Mouse (Mus musculus) MEL (cell line): ENCODE results near the gene Snx10. TPM values are rescaled to one million over a fixed set of nuclear protein-coding genes. Genes with fewer than 3 reads are reported as not detected.

Experiments used
- DNase-seq: peaks from one replicate; pipeline ENCODE4 v3.0.0; 2011; ENCODE audit warnings: low read depth, low spot score
- H3K27ac ChIP-seq: 2 replicates; pipeline ENCODE4 v1.5.1; 2012; ENCODE audit warnings: low read depth, mild to moderate bottlenecking, control low read depth, low read length, moderate library complexity; ENCODE audit not compliant: control insufficient read depth
- H3K27me3 ChIP-seq, 2 experiments: fragments of 150-350 bp in 1 of 2; sonication (generic) in 1 of 2; 2 replicates each; pipeline ENCODE4 v1.6.1; 2012; ENCODE audit warnings: low read length in 2 of 2, mild to moderate bottlenecking in 2 of 2, improper control_type of control experiment in 1 of 2, moderate library complexity in 1 of 2; ENCODE audit not compliant: insufficient read depth in 2 of 2, control insufficient read depth in 1 of 2
- H3K36me3 ChIP-seq, 2 experiments: 2 replicates each; pipeline ENCODE4 v1.6.1; 2012 to 2014; ENCODE audit warnings: low read length in 2 of 2, improper control_type of control experiment in 1 of 2, inconsistent platforms in 1 of 2, mild to moderate bottlenecking in 1 of 2; ENCODE audit not compliant: insufficient read depth in 2 of 2, control insufficient read depth in 1 of 2
- H3K4me1 ChIP-seq, 2 experiments: fragments of 150-350 bp in 1 of 2; sonication (generic) in 1 of 2; 2 replicates each; pipeline ENCODE4 v1.6.1; 2012; ENCODE audit warnings: low read length in 2 of 2, improper control_type of control experiment in 1 of 2, mild to moderate bottlenecking in 1 of 2; ENCODE audit not compliant: insufficient read depth in 2 of 2, control insufficient read depth in 1 of 2
- H3K4me3 ChIP-seq, 2 experiments: fragments of 150-350 bp in 1 of 2; sonication (generic) in 1 of 2; 2 replicates each; pipeline ENCODE4 v1.5.1; 2012; ENCODE audit warnings: low read depth in 2 of 2, low read length in 2 of 2, mild to moderate bottlenecking in 2 of 2, moderate library complexity in 2 of 2, control low read depth in 1 of 2, improper control_type of control experiment in 1 of 2; ENCODE audit not compliant: control insufficient read depth in 1 of 2, insufficient read depth in 1 of 2
- H3K79me2 ChIP-seq: 2 replicates; pipeline ENCODE4 v1.6.1; 2012; ENCODE audit warnings: mild to moderate bottlenecking, low read length, moderate library complexity; ENCODE audit not compliant: control insufficient read depth, poor library complexity, insufficient read depth
- H3K9ac ChIP-seq: 2 replicates; pipeline ENCODE4 v1.6.1; 2012; ENCODE audit warnings: low read depth, mild to moderate bottlenecking, control low read depth, low read length, moderate library complexity; ENCODE audit not compliant: control insufficient read depth, poor library complexity, severe bottlenecking
- H3K9me3 ChIP-seq: fragments of 150-350 bp; sonication (generic); replicated peaks from 2 replicates; pipeline ENCODE4 v1.6.1; 2012; ENCODE audit warnings: mild to moderate bottlenecking, low read length, improper control_type of control experiment, moderate library complexity; ENCODE audit not compliant: insufficient read depth
- CHD1 ChIP-seq: IDR thresholded peaks from 2 replicates; pipeline ENCODE4 v1.6.1; 2012; ENCODE audit warnings: low read depth, mild to moderate bottlenecking, inconsistent platforms, low read length, improper control_type of control experiment
- CTCF ChIP-seq, 3 experiments: IDR thresholded peaks in 2 of 3; conservative IDR thresholded peaks in 1 of 3; 2 replicates each; pipeline ENCODE4 v1.5.1; 2011 to 2012; ENCODE audit warnings: low read length in 3 of 3, low read depth in 2 of 3, mild to moderate bottlenecking in 2 of 3, improper control_type of control experiment in 1 of 3, inconsistent platforms in 1 of 3, mixed read lengths in 1 of 3, moderate library complexity in 1 of 3; ENCODE audit not compliant: control insufficient read depth in 1 of 3, insufficient read depth in 1 of 3, poor library complexity in 1 of 3, severe bottlenecking in 1 of 3
- E2F4 ChIP-seq: IDR thresholded peaks from 2 replicates; pipeline ENCODE4 v1.6.1; 2011; ENCODE audit warnings: low read depth, low read length, improper control_type of control experiment, borderline replicate concordance
- EP300 ChIP-seq, 2 experiments: IDR thresholded peaks; 2 replicates each; pipeline ENCODE4 v1.6.1; 2011; ENCODE audit warnings: improper control_type of control experiment in 2 of 2, low read length in 2 of 2, low read depth in 1 of 2, mild to moderate bottlenecking in 1 of 2
- HCFC1 ChIP-seq: IDR thresholded peaks from 2 replicates; pipeline ENCODE4 v1.6.1; 2012; ENCODE audit warnings: low read depth, mild to moderate bottlenecking, inconsistent platforms, low read length, improper control_type of control experiment, moderate library complexity
- JUND ChIP-seq: IDR thresholded peaks from 2 replicates; pipeline ENCODE4 v1.6.1; 2011; ENCODE audit warnings: low read depth, mild to moderate bottlenecking, improper control_type of control experiment, low read length
- MAFK ChIP-seq: IDR thresholded peaks from 2 replicates; pipeline ENCODE4 v1.6.1; 2011; ENCODE audit warnings: low read depth, mild to moderate bottlenecking, low read length, improper control_type of control experiment, borderline replicate concordance
- MAZ ChIP-seq: IDR thresholded peaks from 2 replicates; pipeline ENCODE4 v1.6.1; 2012; ENCODE audit warnings: low read depth, mild to moderate bottlenecking, inconsistent platforms, low read length, improper control_type of control experiment
- MXI1 ChIP-seq: IDR thresholded peaks from 2 replicates; pipeline ENCODE4 v1.6.1; 2011; ENCODE audit warnings: mild to moderate bottlenecking, low read depth, low read length, improper control_type of control experiment
- MYB ChIP-seq: IDR thresholded peaks from 2 replicates; pipeline ENCODE4 v1.6.1; 2011; ENCODE audit warnings: mild to moderate bottlenecking, low read depth, low read length, improper control_type of control experiment
- NELFE ChIP-seq: IDR thresholded peaks from 2 replicates; pipeline ENCODE4 v1.6.1; 2011; ENCODE audit warnings: low read depth, low read length, improper control_type of control experiment
- POLR2A ChIP-seq, 2 experiments: IDR thresholded peaks; 2 replicates each; pipeline ENCODE4 v1.6.1; 2011 to 2012; ENCODE audit warnings: low read length in 2 of 2, mild to moderate bottlenecking in 2 of 2, control low read depth in 1 of 2, improper control_type of control experiment in 1 of 2, low read depth in 1 of 2, moderate library complexity in 1 of 2; ENCODE audit not compliant: control insufficient read depth in 1 of 2, insufficient read depth in 1 of 2, poor library complexity in 1 of 2
- POLR2AphosphoS2 ChIP-seq: IDR thresholded peaks from 2 replicates; pipeline ENCODE4 v1.6.1; 2011; ENCODE audit warnings: low read length, improper control_type of control experiment
- POLR2AphosphoS5 ChIP-seq: IDR thresholded peaks from 2 replicates; pipeline ENCODE4 v1.6.1; 2012; ENCODE audit warnings: low read depth, borderline replicate concordance, mild to moderate bottlenecking, inconsistent platforms, low read length, moderate library complexity, mixed read lengths
- RAD21 ChIP-seq: IDR thresholded peaks from 2 replicates; pipeline ENCODE4 v1.6.1; 2011; ENCODE audit warnings: mild to moderate bottlenecking, low read depth, low read length, improper control_type of control experiment
- RCOR1 ChIP-seq: IDR thresholded peaks from 2 replicates; pipeline ENCODE4 v1.6.1; 2012; ENCODE audit warnings: low read depth, mild to moderate bottlenecking, inconsistent platforms, low read length, improper control_type of control experiment
- SIN3A ChIP-seq: IDR thresholded peaks from 2 replicates; pipeline ENCODE4 v1.6.1; 2012; ENCODE audit warnings: low read length, improper control_type of control experiment, inconsistent platforms
- SMC3 ChIP-seq: IDR thresholded peaks from 2 replicates; pipeline ENCODE4 v1.6.1; 2011; ENCODE audit warnings: low read depth, low read length, improper control_type of control experiment
- TAL1 ChIP-seq: IDR thresholded peaks from 2 replicates; pipeline ENCODE4 v1.6.1; 2012; ENCODE audit warnings: mild to moderate bottlenecking, inconsistent platforms, low read length, moderate library complexity, mixed read lengths
- TBP ChIP-seq: IDR thresholded peaks from 2 replicates; pipeline ENCODE4 v1.8.0; 2011; ENCODE audit warnings: low read depth, low read length, improper control_type of control experiment
- UBTF ChIP-seq: IDR thresholded peaks from 2 replicates; pipeline ENCODE4 v1.6.1; 2012; ENCODE audit warnings: low read depth, mild to moderate bottlenecking, inconsistent platforms, low read length, improper control_type of control experiment, moderate library complexity, borderline replicate concordance; ENCODE audit not compliant: insufficient read depth
- USF1 ChIP-seq: IDR thresholded peaks from 2 replicates; pipeline ENCODE4 v1.6.1; 2014; ENCODE audit warnings: low read depth, mild to moderate bottlenecking, inconsistent platforms, low read length, improper control_type of control experiment, moderate library complexity
- USF2 ChIP-seq, 2 experiments: IDR thresholded peaks; 2 replicates each; pipeline ENCODE4 v1.6.1; 2011 to 2012; ENCODE audit warnings: improper control_type of control experiment in 2 of 2, low read length in 2 of 2, borderline replicate concordance in 1 of 2, inconsistent platforms in 1 of 2, low read depth in 1 of 2, mild to moderate bottlenecking in 1 of 2; ENCODE audit not compliant: insufficient read depth in 1 of 2
- ZC3H11A ChIP-seq: IDR thresholded peaks from 2 replicates; pipeline ENCODE4 v1.6.1; 2012; ENCODE audit warnings: low read depth, mild to moderate bottlenecking, inconsistent platforms, low read length, improper control_type of control experiment
- ZKSCAN1 ChIP-seq: IDR thresholded peaks from 2 replicates; pipeline ENCODE4 v1.6.1; 2012; ENCODE audit warnings: low read depth, mild to moderate bottlenecking, inconsistent platforms, low read length, improper control_type of control experiment, moderate library complexity
- ZMIZ1 ChIP-seq: IDR thresholded peaks from 2 replicates; pipeline ENCODE4 v1.6.1; 2012; ENCODE audit warnings: low read depth, mild to moderate bottlenecking, inconsistent platforms, low read length, improper control_type of control experiment, moderate library complexity
- ZNF384 ChIP-seq: IDR thresholded peaks from 2 replicates; pipeline ENCODE4 v1.6.1; 2012; ENCODE audit warnings: low read depth, mild to moderate bottlenecking, inconsistent platforms, low read length, improper control_type of control experiment
- polyA plus RNA-seq, 2 experiments: library from polyadenylated mRNA; stranded (reverse) in 1 of 2; unstranded in 1 of 2; fragments of >175 nt in 1 of 2; fragments of >200 nt in 1 of 2; gene quantifications; 2 replicates each; pipeline versions ENCODE4 v1.2.1 to v1.2.4; 2012; ENCODE audit warnings: low replicate concordance in 2 of 2, low read depth in 1 of 2; ENCODE audit not compliant: insufficient read length in 2 of 2, insufficient read depth in 1 of 2, missing spikeins in 1 of 2
- total RNA-seq: library from RNA; depleted of rRNA; stranded (reverse); fragments of 300-350 nt; gene quantifications from 2 replicates; pipeline ENCODE4 v1.2.3, GENCODE M21; 2012

The Snx10 gene
- total and polyA plus RNA-seq, 3 experiments = 3.9 to 7.0 TPM; not detected in 1

GRCm38 (mm10) chr6:51582051-51582450, 58.4 kb downstream of the Snx10 start:
- Histone ChIP-seq H3K9me3 (no peaks in the 10 kb centered on the region), H3K4me1 (no peaks in the 10 kb centered on the region), H3K27me3 (no peaks in the 10 kb centered on the region), H3K36me3 (no peaks in the 10 kb centered on the region), H3K27ac (no peak overlapping the region), H3K9ac (no peak overlapping the region), H3K79me2 (no peaks in the 10 kb centered on the region), H3K4me3 (no peak overlapping the region)
- no peak for DNase-seq
- TF ChIP-seq CHD1 (no peak), TBP (no peak), TAL1 (no peak), JUND (no peak), MAFK (no peak), POLR2A (IDR thresholded peaks at IDR 0.05; ENCODE audit: control insufficient read depth in 1 of 2, insufficient read depth in 1 of 2, low read depth in 1 of 2, low read length in 2 of 2, poor library complexity in 1 of 2) (no peak), RCOR1 (no peak), POLR2AphosphoS2 (no peak), E2F4 (no peak), UBTF (no peak), MYB (no peak), ZMIZ1 (no peak), ZC3H11A (no peak), SIN3A (no peak), MXI1 (no peak), HCFC1 (no peak)

- Histone ChIP-seq H3K4me1 (no peaks in the 10 kb centered on the region), H3K36me3 (no peaks in the 10 kb centered on the region)
- peak; percentile 72 for DNase-seq
These were observed 62.3 kb downstream of the Snx10 start for GRCm38 (mm10) chr6:51585980-51586379.

More at GRCm38 (mm10) chr6:51585980-51586379, 62.3 kb downstream of the Snx10 start:
- H3K79me2 ChIP-seq = no peaks in the 10 kb centered on the region
- H3K4me3 ChIP-seq = no peak overlapping the region
- H3K9ac ChIP-seq = no peak overlapping the region
- H3K9me3 ChIP-seq = no peaks in the 10 kb centered on the region
- H3K27ac ChIP-seq = no peak overlapping the region
- no peaks in the 10 kb centered on the region for H3K27me3 ChIP-seq
- no peak for TF ChIP-seq ZKSCAN1
- no peak for TF ChIP-seq MAZ
- TF ChIP-seq CTCF (IDR thresholded peaks at IDR 0.05 in 2 of 3, conservative IDR thresholded peaks at IDR 0.05 in 1 of 3; ENCODE audit: control insufficient read depth in 1 of 3, insufficient read depth in 1 of 3, low read depth in 2 of 3, low read length in 3 of 3, poor library complexity in 1 of 3, severe bottlenecking in 1 of 3) = peak; percentile 78 to 92 (median 82)
- TF ChIP-seq RAD21 = peak; percentile 77
- no peak for TF ChIP-seq USF1
- TF ChIP-seq ZNF384 = 0 out of 2 replicates have a peak, but pooled peaks have one; percentile 8
- TF ChIP-seq MAFK = no peak
- no peak for TF ChIP-seq NELFE
- no peak for TF ChIP-seq TBP
- no peak for TF ChIP-seq USF2 (IDR thresholded peaks at IDR 0.05; ENCODE audit: borderline replicate concordance in 1 of 2, insufficient read depth in 1 of 2, low read depth in 1 of 2, low read length in 2 of 2)
- TF ChIP-seq ZC3H11A = peak; percentile 73
- no peak for TF ChIP-seq POLR2AphosphoS5
- no peak for TF ChIP-seq EP300 (IDR thresholded peaks at IDR 0.05; ENCODE audit: low read depth in 1 of 2, low read length in 2 of 2)
- peak; percentile 96 for TF ChIP-seq SMC3
